Mouse (Mus musculus) mesoderm, embryonic 11.5 days (tissue): Measurements from ENCODE around the gene Pde9a.

Source experiments
- DNase-seq: peaks from one replicate; pipeline ENCODE4 v3.0.0-alpha.2; 2012; ENCODE audit warnings: low read depth, low spot score

The Pde9a gene

DNA sequence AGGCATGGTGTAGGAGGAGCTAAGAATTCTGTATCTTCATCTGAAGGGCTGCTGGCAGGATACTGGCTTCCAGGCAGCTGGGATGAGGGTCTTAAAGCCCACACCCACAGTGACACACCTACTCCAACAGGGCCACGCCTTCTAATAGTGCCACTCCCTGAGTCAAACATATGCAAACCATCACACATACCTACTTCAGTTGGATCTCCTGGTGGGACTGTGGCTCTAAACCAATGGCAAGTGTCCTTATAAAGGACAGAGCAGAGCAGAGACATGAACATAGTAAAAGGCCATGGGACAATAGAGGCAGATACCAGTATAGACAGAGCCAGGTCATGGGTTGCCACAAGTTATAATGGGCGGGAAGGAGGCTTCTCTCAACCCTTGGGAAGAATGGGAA, 76.5 kb downstream of the Pde9a start:
- no peak for DNase-seq

DNA sequence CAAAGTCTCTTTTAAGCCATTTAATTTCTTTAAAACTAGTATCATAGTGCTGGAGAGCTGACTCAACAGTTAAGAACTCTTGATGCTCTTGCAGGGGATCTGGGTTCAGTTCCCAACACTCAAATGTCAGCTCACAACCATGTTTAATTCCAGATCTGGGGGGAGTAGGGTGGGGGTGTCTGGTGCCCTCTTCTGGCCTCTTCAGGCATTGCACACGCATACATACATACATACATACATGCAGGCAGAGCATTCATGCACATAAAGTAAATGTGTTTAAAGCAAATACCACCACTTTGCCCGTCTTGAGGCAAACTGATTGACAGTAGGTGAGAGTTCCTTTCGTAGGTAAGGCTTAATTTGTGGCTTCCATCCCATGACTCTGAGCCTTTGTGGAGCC, 80.8 kb downstream of the Pde9a start:
- no peak for DNase-seq

DNA sequence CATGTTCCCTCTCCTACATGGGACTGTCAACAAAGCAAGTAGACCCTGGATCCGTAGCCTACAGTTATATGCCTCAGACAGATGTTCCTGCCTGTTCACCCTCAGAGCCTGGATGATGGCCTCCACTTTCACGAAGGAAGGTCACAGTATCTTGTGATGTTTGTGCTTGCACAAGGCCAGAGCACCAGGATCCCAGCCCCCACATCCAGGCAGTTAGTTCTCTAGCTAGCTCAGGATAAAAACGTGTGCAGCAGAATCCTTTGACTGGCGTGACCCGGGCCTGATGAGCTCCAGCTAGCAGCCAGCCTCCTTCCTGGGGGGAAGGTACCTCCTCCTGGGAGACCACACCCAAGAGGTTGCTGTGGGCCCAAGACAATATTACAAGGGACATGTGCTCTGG, 82.5 kb downstream of the Pde9a start:
- no peak for DNase-seq

DNA sequence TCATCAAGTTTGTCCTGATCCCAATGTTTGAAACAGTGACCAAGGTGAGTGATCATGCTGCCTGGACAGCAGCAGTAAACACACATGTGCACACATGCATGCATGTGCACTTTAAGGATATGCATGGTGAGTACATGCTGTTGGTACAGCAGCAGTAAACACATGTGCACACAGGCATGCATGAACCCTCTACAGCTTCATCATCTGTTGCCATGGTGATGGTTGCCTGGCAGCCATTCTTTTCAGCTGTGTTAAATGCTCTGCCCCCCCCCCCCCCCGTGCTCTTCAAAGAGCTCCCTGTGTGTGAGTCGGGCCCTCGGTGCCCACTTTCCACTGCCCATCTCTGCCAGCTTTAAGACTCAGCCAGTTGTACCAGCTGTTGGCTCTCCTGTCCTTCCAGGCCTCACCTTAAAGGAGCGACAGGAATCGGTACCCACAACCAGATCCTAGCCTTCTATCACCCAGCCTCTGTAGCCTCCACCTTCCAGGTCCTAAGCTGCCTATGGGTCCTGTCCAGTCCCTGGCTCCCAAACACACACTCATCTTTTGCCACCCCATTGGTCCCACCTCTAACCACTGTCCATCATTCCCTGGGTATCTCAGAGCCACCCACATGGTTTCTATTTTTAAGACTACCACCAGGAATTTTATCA, 84.9 kb downstream of the Pde9a start:
- peak; percentile 43 for DNase-seq

DNA sequence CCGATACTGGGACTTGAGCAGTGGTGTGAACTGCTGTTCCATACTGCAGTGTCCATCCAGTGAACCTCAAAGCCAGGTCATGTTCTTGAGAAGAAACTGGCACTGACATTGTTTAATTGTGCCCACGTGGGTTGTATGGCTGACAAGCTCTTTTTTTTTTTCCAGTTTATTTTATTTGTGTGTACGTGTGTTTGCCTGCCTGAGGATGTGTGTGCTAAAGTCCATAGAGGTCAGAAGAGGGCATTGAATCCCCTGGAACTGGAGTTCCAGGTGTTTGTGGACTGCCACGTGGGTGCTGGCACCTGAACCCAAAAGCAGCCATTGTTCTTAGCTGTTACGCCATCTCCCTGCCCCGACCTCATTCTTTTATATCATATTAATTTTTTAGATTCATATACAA, 88.4 kb downstream of the Pde9a start:
- no peak for DNase-seq

DNA sequence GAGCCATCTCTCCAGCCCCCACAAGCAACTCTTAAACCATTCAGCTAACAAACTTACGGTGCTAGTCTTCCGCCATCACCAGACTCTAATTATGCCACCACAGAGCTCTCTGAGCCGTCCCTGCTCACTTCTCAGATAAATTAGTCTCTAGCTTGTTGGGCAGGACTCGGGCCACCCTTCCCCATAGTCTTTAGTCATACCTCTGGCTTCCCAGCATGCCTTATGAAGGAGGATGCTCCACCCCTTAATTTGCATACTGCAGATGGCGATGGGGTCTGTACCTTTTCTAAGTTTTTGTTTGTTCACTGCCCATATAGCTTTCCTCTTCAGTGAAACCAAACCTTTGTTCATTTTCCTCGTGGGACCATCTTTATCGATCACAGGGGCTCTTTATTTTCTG, 92.6 kb downstream of the Pde9a start:
- DNase-seq = no peak

DNA sequence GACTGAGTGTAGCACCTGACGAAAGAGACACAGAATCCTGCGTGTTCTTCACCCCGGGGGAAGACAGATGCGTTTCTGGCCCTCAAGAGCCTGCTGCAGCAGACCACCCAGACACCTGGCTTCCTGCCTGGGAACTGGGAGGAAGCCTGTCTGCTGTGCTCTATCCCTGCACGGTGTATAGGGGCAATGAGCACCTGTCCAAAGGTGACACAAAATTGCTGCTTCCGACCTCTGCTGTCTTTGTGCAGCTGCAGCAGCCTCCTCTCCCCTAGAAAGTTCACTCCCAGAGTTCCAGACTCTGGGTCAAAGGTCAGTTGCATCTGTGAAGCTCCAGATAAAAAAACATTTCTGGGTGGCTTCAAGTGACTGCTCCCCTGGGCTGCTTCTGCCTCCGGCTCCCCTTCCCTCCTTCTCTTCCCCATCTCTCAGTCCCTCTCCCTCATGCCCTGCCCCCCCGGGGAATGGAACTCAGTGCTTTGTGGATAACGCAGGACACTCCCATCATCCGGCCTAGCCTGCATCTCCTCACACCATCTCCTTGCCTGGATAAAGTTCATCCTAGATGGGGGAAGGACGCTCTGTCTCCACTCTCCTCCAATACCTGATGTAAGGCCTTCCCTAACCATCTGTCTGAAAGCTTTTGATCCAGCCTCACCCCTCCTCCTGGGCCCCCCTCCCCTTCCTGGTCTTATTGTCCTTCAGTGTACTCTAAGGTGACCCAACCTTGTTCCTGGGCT, 93.3 kb downstream of the Pde9a start:
- DNase-seq = peak; percentile 39

DNA sequence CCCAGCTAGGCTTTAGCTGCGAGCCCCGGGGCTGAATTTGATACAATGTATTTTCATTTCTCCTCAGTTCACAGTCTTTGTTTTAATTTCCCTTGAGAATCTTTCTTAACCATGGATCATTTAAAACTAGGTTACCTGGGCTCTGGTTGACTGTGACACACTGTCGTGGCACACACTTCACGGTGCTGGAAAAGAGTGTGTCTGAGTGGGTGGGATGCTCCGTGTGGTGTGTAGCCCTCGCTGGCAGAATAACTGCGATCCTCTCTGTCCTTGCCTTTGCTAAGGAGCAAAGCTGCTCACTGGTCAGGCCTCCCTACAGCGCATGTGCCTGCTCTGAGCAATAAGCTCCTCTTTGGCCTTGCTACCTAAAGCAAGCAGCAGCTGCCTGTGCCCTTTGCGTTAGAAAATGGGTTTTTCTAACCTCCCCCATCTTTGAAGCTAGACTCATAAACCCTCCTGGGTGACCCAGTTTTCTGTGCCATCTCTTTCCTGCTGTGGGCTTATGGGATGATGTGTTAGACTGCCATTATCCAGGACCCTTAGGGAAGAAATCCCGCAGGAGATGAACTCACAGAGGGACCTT, 100.7 kb downstream of the Pde9a start:
- no peak for DNase-seq

DNA sequence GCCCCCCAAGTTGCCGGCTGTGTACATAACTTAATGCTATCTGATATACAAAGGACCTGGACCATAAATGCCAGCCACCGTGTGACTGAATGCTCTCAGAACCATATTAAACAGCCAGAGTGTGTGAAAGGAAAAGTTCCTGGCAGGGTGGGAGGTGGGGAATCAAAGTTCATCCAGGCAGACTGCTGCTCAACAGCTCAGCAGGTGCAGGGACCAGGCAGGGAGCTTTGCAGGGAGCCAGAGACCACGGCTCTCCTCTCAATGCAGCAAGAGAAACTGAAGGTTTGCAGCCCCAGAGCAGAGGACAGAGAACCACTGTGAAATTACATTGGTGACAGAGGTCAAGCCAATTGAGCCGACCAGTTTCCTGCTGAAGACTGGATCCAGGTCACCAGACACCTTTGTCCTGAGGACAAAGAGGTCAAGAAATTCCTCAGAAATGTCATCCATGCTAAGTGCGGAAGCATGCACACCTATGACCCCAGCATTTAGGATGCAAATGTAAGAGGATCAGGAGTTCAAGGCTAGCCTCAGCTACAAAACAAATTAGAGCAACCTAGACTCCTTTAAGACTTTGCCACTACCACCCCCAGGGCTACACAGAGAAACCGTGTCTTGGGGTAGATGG, 101.5 kb downstream of the Pde9a start:
- no peak for DNase-seq

DNA sequence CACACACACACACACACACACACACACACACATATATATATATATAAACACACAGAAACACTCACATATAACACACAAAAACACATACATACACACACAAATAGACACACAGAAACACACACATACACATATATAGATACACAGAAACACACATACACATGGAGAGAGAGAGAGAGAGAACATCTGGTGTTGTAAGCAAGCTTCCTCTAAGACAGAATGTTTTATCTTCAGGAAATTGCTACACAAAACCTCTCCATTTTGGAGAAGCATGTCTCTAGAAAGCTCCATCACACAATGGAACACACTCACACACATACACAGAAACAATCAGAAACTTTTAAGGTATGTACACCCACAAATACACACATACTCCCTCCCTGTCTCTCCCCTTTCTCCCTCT, 105.3 kb downstream of the Pde9a start:
- no peak for DNase-seq

DNA sequence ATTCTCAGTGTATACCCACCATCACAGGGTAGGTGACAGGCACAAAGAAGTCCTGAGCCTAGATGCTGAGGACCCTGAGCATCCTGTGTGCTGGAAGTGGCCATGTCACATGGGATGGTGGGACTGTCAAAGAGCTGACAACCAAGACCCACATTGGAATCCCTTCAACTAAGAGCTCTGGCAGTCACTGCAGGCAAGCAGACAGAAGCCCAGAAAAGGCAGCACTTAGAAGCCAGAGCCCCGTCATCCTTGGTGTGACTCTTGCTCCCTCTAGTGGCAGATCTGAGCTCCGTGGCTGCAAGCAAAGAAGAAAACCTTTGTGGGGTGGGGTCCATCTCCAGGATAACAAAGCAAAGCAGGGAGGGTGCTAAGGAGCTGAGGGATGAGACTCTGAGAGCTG, 106.4 kb downstream of the Pde9a start:
- peak; percentile 88 for DNase-seq

DNA sequence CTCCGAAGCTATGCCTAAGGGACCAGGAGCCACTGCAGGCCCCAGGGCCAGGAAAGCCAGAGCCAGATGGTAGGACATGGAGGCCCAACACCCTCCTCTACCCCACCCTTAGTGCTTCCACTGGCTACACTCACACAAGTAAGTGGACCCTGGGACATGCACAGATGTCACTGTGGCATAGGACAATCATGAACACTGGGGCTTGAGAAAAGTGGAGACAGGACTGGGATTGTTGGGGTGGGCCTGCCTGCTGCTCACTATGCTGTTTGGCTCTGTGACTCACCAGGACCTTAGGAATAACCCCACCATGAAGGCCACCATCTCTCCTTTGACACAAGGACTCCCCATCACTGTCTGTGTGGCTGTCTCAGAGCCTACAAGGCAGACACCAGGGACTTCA, 109.0 kb downstream of the Pde9a start:
- DNase-seq = no peak

DNA sequence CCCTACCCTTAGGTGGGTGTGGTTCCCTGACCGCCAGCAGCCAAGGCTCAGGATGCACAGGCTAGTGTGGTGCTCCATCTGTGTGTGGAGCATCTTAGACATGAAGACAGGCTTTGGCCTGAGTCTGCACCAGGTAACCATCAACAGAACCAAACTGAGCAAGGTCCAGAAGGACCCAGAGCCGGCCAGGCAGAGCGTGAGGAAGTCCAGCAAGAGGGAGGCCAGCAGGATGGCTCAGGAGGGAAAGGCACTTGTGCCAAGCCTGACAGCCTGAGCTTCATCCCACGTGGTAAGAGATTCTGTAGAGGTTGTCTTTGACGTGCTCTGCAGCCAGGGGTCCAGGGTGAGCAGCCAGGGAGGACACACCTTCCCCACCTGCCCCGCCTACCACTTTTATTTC, 111.7 kb downstream of the Pde9a start:
- no peak for DNase-seq

DNA sequence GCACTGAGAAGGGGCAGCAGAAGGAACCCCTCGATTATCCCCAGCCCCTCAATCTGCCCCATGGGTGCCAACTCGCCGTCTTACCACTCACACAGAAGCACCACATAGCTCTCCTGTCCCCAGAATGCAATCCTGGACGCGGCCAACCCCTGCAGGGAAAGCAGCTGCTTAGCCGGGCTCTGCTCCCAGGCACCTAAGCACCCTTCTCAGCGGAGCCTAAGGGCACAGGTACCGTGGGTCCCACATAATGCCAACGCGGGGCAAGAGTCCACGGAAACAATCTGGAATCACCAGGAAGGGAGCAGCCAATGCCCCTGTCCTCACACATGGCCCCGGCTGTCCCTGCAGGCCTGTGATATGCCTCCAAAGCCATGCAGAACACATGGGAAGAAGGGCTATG, 113.7 kb downstream of the Pde9a start:
- DNase-seq = no peak

DNA sequence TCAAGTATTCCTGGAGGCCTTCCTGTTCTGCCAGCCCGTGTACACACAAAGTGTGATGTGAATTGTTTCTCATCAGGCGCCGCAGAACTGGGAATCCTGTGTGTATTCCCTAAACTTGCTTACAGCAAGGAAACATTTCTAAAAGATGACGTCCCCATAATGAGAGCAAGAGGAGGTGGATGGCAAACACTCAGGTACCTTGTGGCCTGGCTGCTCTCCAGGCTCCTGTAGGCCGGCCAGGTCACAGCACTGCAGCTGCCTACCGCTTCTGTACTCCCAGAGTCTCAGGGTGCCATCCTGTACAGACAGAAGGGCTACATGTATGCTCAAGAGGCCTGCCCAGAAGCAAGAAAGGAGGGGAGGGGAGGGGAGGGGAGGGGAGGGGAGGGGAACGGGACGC, 114.4 kb downstream of the Pde9a start:
- no peak for DNase-seq

DNA sequence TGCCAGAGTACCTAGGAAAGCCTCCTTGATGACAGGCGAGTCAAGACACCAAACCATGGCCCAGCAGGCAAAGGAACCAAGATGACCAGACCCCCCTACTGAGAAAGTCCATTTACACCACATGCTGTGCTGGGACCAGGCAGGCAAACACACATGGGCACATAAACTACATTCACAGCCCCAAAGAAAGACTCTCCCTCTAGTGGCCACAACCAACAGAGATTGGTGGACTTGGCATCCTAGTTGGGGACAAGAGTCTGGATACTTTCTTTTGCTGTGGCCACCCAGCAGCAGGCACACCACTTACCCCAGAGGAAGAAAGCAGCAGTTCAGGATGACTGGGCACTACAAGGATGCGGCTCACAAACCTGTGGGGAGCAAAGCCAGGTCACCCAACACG, 114.9 kb downstream of the Pde9a start:
- DNase-seq = no peak

DNA sequence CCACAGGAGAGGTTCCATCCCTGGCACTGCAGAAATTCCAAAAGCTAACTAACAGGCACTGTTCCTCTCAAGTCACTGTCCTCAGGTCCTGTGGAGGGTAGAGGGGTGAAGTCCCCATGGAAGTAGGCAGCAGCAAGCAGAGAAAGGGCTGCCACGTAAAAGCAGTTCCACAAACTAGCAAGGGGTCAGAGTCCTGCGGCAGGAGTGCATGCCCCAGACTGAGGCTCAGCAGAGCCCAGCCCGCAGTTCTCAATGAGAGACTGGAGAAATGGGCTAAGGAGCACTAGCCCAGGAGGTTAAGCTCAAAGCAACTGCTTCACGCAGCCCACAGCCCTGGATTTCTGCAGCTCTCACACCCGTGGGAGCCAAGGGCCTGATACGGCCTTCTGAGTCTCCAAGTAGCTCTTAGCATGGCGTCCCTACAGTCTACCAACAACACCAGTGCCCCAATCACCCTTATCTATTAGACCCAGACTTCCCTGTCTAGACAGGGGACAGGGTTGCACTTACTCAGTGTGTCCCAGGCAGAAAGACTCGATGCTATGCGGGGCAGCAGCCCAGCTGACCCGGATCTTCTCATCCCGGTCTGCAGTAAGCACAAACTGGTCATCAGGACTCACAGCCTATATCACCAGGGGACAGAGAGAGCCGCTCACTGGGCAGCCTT, 116.4 kb downstream of the Pde9a start:
- no peak for DNase-seq

DNA sequence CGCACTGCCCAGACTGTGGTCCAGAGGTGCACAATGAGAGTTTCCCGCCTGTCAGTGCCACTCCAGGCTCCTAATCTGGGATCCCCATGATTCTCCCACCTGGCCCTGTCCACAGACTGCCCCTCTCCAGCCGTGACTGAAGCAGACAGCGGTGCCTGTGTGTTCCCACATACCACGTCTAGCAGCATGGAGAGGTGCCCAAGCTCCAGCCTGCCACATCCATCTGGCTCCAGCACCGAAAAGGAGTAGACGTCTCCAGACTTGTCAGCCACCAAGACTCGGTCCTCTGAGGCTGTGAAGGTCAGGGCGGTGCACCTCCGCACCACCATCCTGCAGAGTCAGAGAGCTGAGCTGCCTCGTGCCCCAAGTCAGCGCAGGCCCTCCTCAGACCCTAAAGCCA, 117.3 kb downstream of the Pde9a start:
- no peak for DNase-seq

DNA sequence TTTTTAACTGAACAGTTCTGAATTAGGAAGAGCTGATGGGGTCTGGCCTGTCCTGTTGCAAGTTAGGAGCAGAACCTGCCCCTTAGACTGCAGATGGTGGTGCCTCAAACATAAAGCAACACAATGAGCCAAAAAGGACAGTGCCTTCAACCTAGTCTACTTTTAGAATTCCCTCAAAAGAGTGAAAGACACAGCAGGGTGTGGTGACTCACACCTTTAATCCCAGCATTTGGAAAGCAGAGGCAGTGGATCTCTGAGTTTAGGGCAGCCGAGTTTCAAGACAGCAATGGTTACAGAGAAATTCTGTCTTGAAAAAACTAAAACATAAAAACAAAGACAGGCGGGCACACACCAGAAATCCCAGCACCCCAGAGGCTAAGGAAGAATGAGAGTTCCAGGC, 117.9 kb downstream of the Pde9a start:
- DNase-seq = no peak

DNA sequence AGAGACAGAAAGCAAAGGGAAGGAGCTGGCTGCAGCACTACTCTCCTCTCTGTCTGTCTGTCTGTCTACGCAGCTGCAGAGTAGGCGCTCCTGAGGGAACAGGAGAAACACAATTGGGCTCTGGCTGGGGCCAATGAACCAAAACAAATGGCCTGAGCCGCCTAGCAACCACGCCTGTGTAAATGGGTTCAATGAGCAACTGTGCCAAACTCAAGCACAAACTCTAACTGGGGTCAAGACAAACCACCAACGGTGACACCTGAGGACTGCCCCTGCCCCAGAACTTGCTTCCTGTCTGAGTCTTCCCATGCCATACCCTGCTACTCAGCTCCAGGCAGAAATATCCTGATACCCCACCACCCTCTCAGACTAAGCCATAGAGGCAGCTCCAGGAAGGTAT, 119.0 kb downstream of the Pde9a start:
- no peak for DNase-seq

DNA sequence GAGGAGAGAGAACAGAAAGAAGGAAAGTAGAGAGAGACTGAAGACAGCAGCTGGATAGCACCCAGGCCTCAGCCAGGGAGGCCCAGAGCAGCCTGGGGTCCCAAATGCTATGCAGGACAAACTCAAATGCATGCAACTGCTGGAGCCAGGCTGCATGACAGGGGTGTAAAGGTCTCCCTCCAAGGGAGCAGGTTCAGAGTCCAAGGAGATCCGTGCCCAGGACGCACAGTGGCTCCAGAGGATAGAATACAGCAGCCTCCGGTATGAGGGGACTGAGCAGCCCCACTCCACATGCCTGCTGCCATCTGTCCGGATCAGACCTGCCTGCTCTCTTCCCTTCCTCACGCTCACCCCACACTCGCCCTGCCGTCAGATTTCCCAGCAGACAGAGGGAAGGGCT, 120.3 kb downstream of the Pde9a start:
- no peak for DNase-seq

DNA sequence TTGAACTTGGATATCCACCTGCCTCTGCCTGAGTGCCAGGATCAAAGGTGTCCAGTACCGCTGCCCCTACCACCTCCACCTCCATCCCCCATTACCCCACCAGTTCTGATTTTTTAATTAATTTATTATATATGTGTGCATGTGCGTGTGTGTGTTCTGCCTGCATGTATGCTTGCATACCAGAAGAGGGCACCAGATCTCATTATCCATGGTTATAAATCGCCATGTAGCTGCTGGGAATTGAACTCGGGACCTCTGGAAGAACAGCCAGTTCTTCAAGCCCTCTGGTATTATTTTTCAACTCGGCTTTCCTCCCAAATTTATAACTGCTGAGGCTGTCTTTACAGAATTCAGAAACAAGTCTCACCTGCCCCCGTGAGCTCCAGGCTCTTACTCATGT, 124.9 kb downstream of the Pde9a start:
- no peak for DNase-seq
